In genomic region chr1:131968556-131968955, GRCm38 (mm10) we compare ENCODE assay signal across 24 mouse cellular contexts. TPM values are rescaled to one million over a fixed set of nuclear protein-coding genes. Genes with fewer than 3 reads are reported as not detected.
DNase-seq lines count a peak whose midpoint lies in the region; ATAC-seq lines count a peak whose summit lies in the region.
"Had no signal": no experiment of that assay in that cellular context is flagged by ENCODE, and none has a peak within 500 bp of the region (broad histone marks: within the 10 kb centered on the region; RNA-seq: fewer than 3 reads in every experiment).

No protein-coding gene starts in this region.

- 31% methylated on average over 3 of the region's 3 CpGs for WGBS in hindbrain, embryonic 10.5 days
- 29% methylated on average over 3 of the region's 3 CpGs for WGBS in hindbrain, embryonic 16.5 days
- 25% methylated on average over 3 of the region's 3 CpGs for WGBS in midbrain, embryonic 10.5 days
- WGBS in midbrain, embryonic 16.5 days = 18% methylated on average over 3 of the region's 3 CpGs

- H3K27me3 ChIP-seq in hindbrain, embryonic 10.5 days (ENCODE audit: insufficient read depth, poor library complexity, severe bottlenecking) = peaks cover 52% of the 10 kb centered on the region
- peaks cover 11% of the 10 kb centered on the region for H3K27me3 ChIP-seq in hindbrain, embryonic 16.5 days (replicated peaks; ENCODE audit: control insufficient read depth, insufficient read depth, low read length)
- peaks cover 44% of the 10 kb centered on the region for H3K27me3 ChIP-seq in midbrain, embryonic 10.5 days (ENCODE audit: low read depth, poor library complexity, severe bottlenecking)
- H3K27me3 ChIP-seq in midbrain, embryonic 16.5 days (ENCODE audit: control insufficient read depth, insufficient read depth, low read depth, low read length) = peaks cover 5% of the 10 kb centered on the region

- H3K36me3 ChIP-seq in hindbrain, embryonic 10.5 days = no peaks in the 10 kb centered on the region
- no peaks in the 10 kb centered on the region for H3K36me3 ChIP-seq in hindbrain, embryonic 16.5 days (ENCODE audit: control insufficient read depth, insufficient read depth, low read length)
- no peaks in the 10 kb centered on the region for H3K36me3 ChIP-seq in midbrain, embryonic 10.5 days
- no peaks in the 10 kb centered on the region for H3K36me3 ChIP-seq in midbrain, embryonic 16.5 days (ENCODE audit: control insufficient read depth, insufficient read depth, low read length)
- H3K36me3 ChIP-seq: forebrain, embryonic 15.5 days; heart, embryonic 13.5 days; hindbrain, embryonic 15.5 days; limb, embryonic 10.5 days; limb, embryonic 15.5 days had no signal

- no peak for DNase-seq in hindbrain, embryonic 10.5 days (ENCODE audit: low spot score)
- DNase-seq in midbrain, embryonic 10.5 days (ENCODE audit: low spot score) = no peak
- peak; percentile 40 to 45 for DNase-seq in kidney, adult 8-10 months
- peak; percentile 28 for DNase-seq in kidney, postnatal 10 days
- no peak for DNase-seq in lung, postnatal 10 days
- DNase-seq: adrenal gland, postnatal 10 days; cerebellum, adult 8-10 months; cerebellum, postnatal 25 days; gastrocnemius, postnatal 10 days; heart, postnatal 10 days; lung, postnatal 4 days; right cerebral cortex, adult 18-20 months; spleen, adult 18-20 months; thymus, postnatal 14 days had no signal

- no peak overlapping the region for H3K9ac ChIP-seq in hindbrain, embryonic 16.5 days (ENCODE audit: low read depth, low read length)
- no peak overlapping the region for H3K9ac ChIP-seq in midbrain, embryonic 16.5 days (ENCODE audit: low read depth, low read length)
- H3K9ac ChIP-seq: forebrain, embryonic 15.5 days; heart, embryonic 13.5 days; hindbrain, embryonic 15.5 days; limb, embryonic 15.5 days had no signal

- ATAC-seq in hindbrain, embryonic 16.5 days = no peak
- no peak for ATAC-seq in midbrain, embryonic 16.5 days
- ATAC-seq in megakaryocyte-erythroid progenitor cell, adult 5-6 weeks (replicated peaks; ENCODE audit: low FRiP score, low TSS enrichment, poor library complexity, severe bottlenecking) = no peak
- ATAC-seq: forebrain, embryonic 15.5 days; Patski had no signal

- no peaks in the 10 kb centered on the region for H3K9me3 ChIP-seq in hindbrain, embryonic 10.5 days
- no peaks in the 10 kb centered on the region for H3K9me3 ChIP-seq in hindbrain, embryonic 16.5 days (ENCODE audit: control insufficient read depth, low read length)
- H3K9me3 ChIP-seq in midbrain, embryonic 10.5 days (replicated peaks) = no peaks in the 10 kb centered on the region
- H3K9me3 ChIP-seq in midbrain, embryonic 16.5 days (replicated peaks; ENCODE audit: control insufficient read depth, low read length, poor library complexity, severe bottlenecking) = no peaks in the 10 kb centered on the region
- H3K9me3 ChIP-seq: forebrain, embryonic 15.5 days; heart, embryonic 13.5 days; hindbrain, embryonic 15.5 days; limb, embryonic 10.5 days; limb, embryonic 15.5 days; megakaryocyte, embryonic 14.5 days had no signal

- H3K27ac ChIP-seq in hindbrain, embryonic 10.5 days = peak overlapping the region; percentile 96
- H3K27ac ChIP-seq in hindbrain, embryonic 16.5 days (ENCODE audit: low read depth, low read length) = no peak overlapping the region
- peak overlapping the region; percentile 95 for H3K27ac ChIP-seq in midbrain, embryonic 10.5 days (replicated peaks)
- no peak overlapping the region for H3K27ac ChIP-seq in midbrain, embryonic 16.5 days (ENCODE audit: low read length)
- H3K27ac ChIP-seq: forebrain, embryonic 15.5 days; heart, embryonic 13.5 days; hindbrain, embryonic 15.5 days; limb, embryonic 10.5 days; limb, embryonic 15.5 days had no signal

- H3K4me3 ChIP-seq in hindbrain, embryonic 10.5 days = no peak overlapping the region
- no peak overlapping the region for H3K4me3 ChIP-seq in hindbrain, embryonic 16.5 days (ENCODE audit: low read length)
- H3K4me3 ChIP-seq in midbrain, embryonic 10.5 days = peak overlapping the region; percentile 0; the same call in 1 of the 2 replicates
- H3K4me3 ChIP-seq in midbrain, embryonic 16.5 days (ENCODE audit: low read depth, low read length) = no peak overlapping the region
- H3K4me3 ChIP-seq: forebrain, embryonic 15.5 days; heart, embryonic 13.5 days; hindbrain, embryonic 15.5 days; limb, embryonic 10.5 days; limb, embryonic 15.5 days; megakaryocyte, embryonic 14.5 days had no signal

- H3K4me1 ChIP-seq in hindbrain, embryonic 10.5 days (replicated peaks) = peaks cover 95% of the 10 kb centered on the region
- H3K4me1 ChIP-seq in hindbrain, embryonic 16.5 days (ENCODE audit: control insufficient read depth, insufficient read depth, low read depth, low read length) = peaks cover 9% of the 10 kb centered on the region
- peaks cover 100% of the 10 kb centered on the region for H3K4me1 ChIP-seq in midbrain, embryonic 10.5 days
- H3K4me1 ChIP-seq in midbrain, embryonic 16.5 days (ENCODE audit: control insufficient read depth, insufficient read depth, low read length) = peaks cover 24% of the 10 kb centered on the region

- H3K4me2 ChIP-seq in hindbrain, embryonic 16.5 days (ENCODE audit: low read length) = no peak overlapping the region
- H3K4me2 ChIP-seq in midbrain, embryonic 16.5 days (ENCODE audit: low read length) = no peak overlapping the region
- H3K4me2 ChIP-seq: forebrain, embryonic 15.5 days; heart, embryonic 13.5 days; hindbrain, embryonic 15.5 days; limb, embryonic 15.5 days had no signal

RNA-seq across cellular contexts. Expression of gene Slc45a3, which starts 5.8 kb away (rescaled TPM):
- 10.9 and 19.2 TPM in 2 replicates for polyA plus RNA-seq in hindbrain, embryonic 10.5 days (2016; fragmentation: Nextera tagmentation; extraction: Ambion mirVana)
- 0.96 and 1.5 TPM in 2 replicates for polyA plus RNA-seq in hindbrain, embryonic 16.5 days (2015; fragmentation: Nextera tagmentation; extraction: Ambion mirVana)
- 18.6 and 22.3 TPM in 2 replicates for polyA plus RNA-seq in midbrain, embryonic 10.5 days (2016; fragmentation: Nextera tagmentation; extraction: Ambion mirVana)
- 2.3 and 2.7 TPM in 2 replicates for polyA plus RNA-seq in midbrain, embryonic 16.5 days (2015; fragmentation: Nextera tagmentation; extraction: Ambion mirVana)
- 19.5 and 39.2 TPM in 2 replicates for total RNA-seq in megakaryocyte-erythroid progenitor cell, adult 5-6 weeks (2014; fragmentation: Nextera tagmentation)
- 12.0 and 14.8 TPM in 2 replicates for total RNA-seq in megakaryocyte-erythroid progenitor cell, adult 5-6 weeks (2017)

RNA-seq across cellular contexts. Expression of gene Elk4, which starts 38.9 kb away (rescaled TPM):
- polyA plus RNA-seq in hindbrain, embryonic 10.5 days (2016; fragmentation: Nextera tagmentation; extraction: Ambion mirVana) = 12.9 and 13.2 TPM in 2 replicates
- 10.0 and 10.2 TPM in 2 replicates for polyA plus RNA-seq in hindbrain, embryonic 16.5 days (2015; fragmentation: Nextera tagmentation; extraction: Ambion mirVana)
- polyA plus RNA-seq in midbrain, embryonic 10.5 days (2016; fragmentation: Nextera tagmentation; extraction: Ambion mirVana) = 12.5 and 13.3 TPM in 2 replicates
- polyA plus RNA-seq in midbrain, embryonic 16.5 days (2015; fragmentation: Nextera tagmentation; extraction: Ambion mirVana) = 8.1 and 8.7 TPM in 2 replicates
- 97.8 and 135 TPM in 2 replicates for total RNA-seq in megakaryocyte-erythroid progenitor cell, adult 5-6 weeks (2014; fragmentation: Nextera tagmentation)
- total RNA-seq in megakaryocyte-erythroid progenitor cell, adult 5-6 weeks (2017) = 88.1 and 90.9 TPM in 2 replicates

RNA-seq across cellular contexts. Expression of gene Nucks1, which starts 58.2 kb away (rescaled TPM):
- 73.2 and 104 TPM in 2 replicates for polyA plus RNA-seq in hindbrain, embryonic 10.5 days (2016; fragmentation: Nextera tagmentation; extraction: Ambion mirVana)
- 45.0 and 47.7 TPM in 2 replicates for polyA plus RNA-seq in hindbrain, embryonic 16.5 days (2015; fragmentation: Nextera tagmentation; extraction: Ambion mirVana)
- 103 and 104 TPM in 2 replicates for polyA plus RNA-seq in midbrain, embryonic 10.5 days (2016; fragmentation: Nextera tagmentation; extraction: Ambion mirVana)
- 50.1 and 53.6 TPM in 2 replicates for polyA plus RNA-seq in midbrain, embryonic 16.5 days (2015; fragmentation: Nextera tagmentation; extraction: Ambion mirVana)
- 155 and 223 TPM in 2 replicates for total RNA-seq in megakaryocyte-erythroid progenitor cell, adult 5-6 weeks (2014; fragmentation: Nextera tagmentation)
- 308 and 361 TPM in 2 replicates for total RNA-seq in megakaryocyte-erythroid progenitor cell, adult 5-6 weeks (2017)

Comparison
In these comparisons a context has a peak if more than half of its experiments do, and no peak if none do; other contexts are left out.
1. H3K27ac ChIP-seq: peak in hindbrain, embryonic 10.5 days (single experiment) and midbrain, embryonic 10.5 days (single experiment); none in hindbrain, embryonic 16.5 days (single experiment) and midbrain, embryonic 16.5 days (single experiment).
2. DNase-seq: peak in kidney, adult 8-10 months (2 of 2) and kidney, postnatal 10 days (single experiment); none in hindbrain, embryonic 10.5 days (single experiment), midbrain, embryonic 10.5 days (single experiment) and lung, postnatal 10 days (single experiment).